ENCODE assay signal across 26 mouse cellular contexts in the genomic region with DNA sequence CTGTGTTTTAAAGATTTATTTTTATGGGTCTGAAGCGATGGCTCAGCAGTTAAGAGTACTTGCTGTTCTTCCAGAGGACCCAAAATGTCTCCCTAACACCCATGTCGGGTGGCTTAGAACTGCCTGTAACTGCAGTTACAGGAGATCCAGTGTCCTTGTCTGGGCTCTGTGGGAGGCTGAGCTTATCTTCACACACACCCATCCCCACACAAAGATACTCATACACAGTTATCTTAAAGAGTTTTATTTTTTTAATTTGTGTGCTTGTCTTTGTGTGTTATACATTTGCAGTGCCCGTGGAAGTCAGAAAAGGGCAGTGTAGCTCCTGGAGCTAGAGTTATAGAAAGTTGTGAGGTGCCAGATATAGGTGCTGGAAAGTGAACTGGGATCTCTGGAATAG. TPM values are rescaled to one million over a fixed set of nuclear protein-coding genes. Genes with fewer than 3 reads are reported as not detected.
"Had no signal": no experiment of that assay in that cellular context is flagged by ENCODE, and none has a peak within 500 bp of the region (broad histone marks: within the 10 kb centered on the region; RNA-seq: fewer than 3 reads in every experiment).

No protein-coding gene starts in this region.

- H3K9me3 ChIP-seq: heart, embryonic 13.5 days; heart, embryonic 15.5 days; hindbrain, embryonic 13.5 days; hindbrain, embryonic 15.5 days; kidney, embryonic 15.5 days; limb, embryonic 10.5 days; limb, embryonic 12.5 days had no signal

- H3K9ac ChIP-seq: heart, embryonic 13.5 days; heart, embryonic 15.5 days; hindbrain, embryonic 13.5 days; hindbrain, embryonic 15.5 days; kidney, embryonic 15.5 days; limb, embryonic 12.5 days had no signal

- ATAC-seq: hindbrain, postnatal 0 days; intestine, embryonic 16.5 days had no signal

- H3K4me1 ChIP-seq: heart, embryonic 13.5 days; hindbrain, embryonic 13.5 days; hindbrain, embryonic 15.5 days; kidney, embryonic 15.5 days; limb, embryonic 10.5 days; limb, embryonic 12.5 days had no signal

- H3K36me3 ChIP-seq: heart, embryonic 13.5 days; heart, embryonic 15.5 days; hindbrain, embryonic 13.5 days; hindbrain, embryonic 15.5 days; kidney, embryonic 15.5 days; limb, embryonic 10.5 days; limb, embryonic 12.5 days had no signal

- H3K4me3 ChIP-seq: heart, adult 2 months; heart, embryonic 13.5 days; heart, embryonic 15.5 days; hindbrain, embryonic 13.5 days; hindbrain, embryonic 15.5 days; kidney, embryonic 15.5 days; layer of hippocampus, adult 2 months; left cerebral cortex, adult 2 months; limb, embryonic 10.5 days; limb, embryonic 12.5 days had no signal

- DNase-seq: gastrocnemius, postnatal 14 days; gastrocnemius, postnatal 36 days; heart, adult 2 months; heart, postnatal 14 days; heart, postnatal 36 days; kidney, adult 11 months; kidney, adult 2 months; kidney, adult 9 months; kidney, postnatal 10 days; kidney, postnatal 25 days; kidney, postnatal 4 days had no signal

- H3K4me2 ChIP-seq: heart, embryonic 11.5 days; heart, embryonic 13.5 days; heart, embryonic 15.5 days; hindbrain, embryonic 13.5 days; hindbrain, embryonic 15.5 days; kidney, embryonic 15.5 days; limb, embryonic 12.5 days had no signal

- H3K27me3 ChIP-seq: heart, embryonic 13.5 days; heart, embryonic 15.5 days; hindbrain, embryonic 13.5 days; hindbrain, embryonic 15.5 days; kidney, embryonic 15.5 days; limb, embryonic 12.5 days had no signal

- H3K27ac ChIP-seq: heart, adult 2 months; heart, embryonic 13.5 days; heart, embryonic 15.5 days; hindbrain, embryonic 13.5 days; hindbrain, embryonic 15.5 days; hindbrain, postnatal 0 days; kidney, embryonic 15.5 days; layer of hippocampus, adult 2 months; left cerebral cortex, adult 2 months; limb, embryonic 10.5 days; limb, embryonic 12.5 days had no signal

RNA-seq across cellular contexts. Expression of gene Asb14, which starts 3.6 kb away (rescaled TPM):
- total RNA-seq: hematopoietic stem cell, adult 5-6 weeks; hindbrain, postnatal 0 days; layer of hippocampus, adult 2 months; layer of hippocampus, postnatal 25 days had no signal
- polyA plus RNA-seq: intestine, embryonic 16.5 days; kidney, embryonic 15.5 days; limb, embryonic 12.5 days; liver, adult 2 months had no signal
